Mouse (Mus musculus) lung, embryonic 15.5 days (tissue): ENCODE data around the gene Fam13a. TPM values are rescaled to one million over a fixed set of nuclear protein-coding genes. Genes with fewer than 3 reads are reported as not detected.
A peak's percentile ranks its signal among the peaks of the same experiment; 100 is the strongest.

Source experiments
- ATAC-seq: fragments of 200-750 bp; cut with Nextera tagmentation; 2 replicates; pipeline ENCODE4 v1.8.0; 2017; ENCODE audit warnings: moderate number of reproducible peaks, borderline replicate concordance; ENCODE audit not compliant: low FRiP score, low TSS enrichment; ENCODE audit errors: extremely low read depth
- H3K27ac ChIP-seq: fragments of 300-500 bp; sonication (generic); 2 replicates; pipeline ENCODE4 v1.5.1; 2015; ENCODE audit warnings: moderate library complexity, mild to moderate bottlenecking, inconsistent platforms
- H3K27me3 ChIP-seq: fragments of 300-500 bp; sonication (generic); 2 replicates; pipeline ENCODE4 v1.6.1; 2015; ENCODE audit warnings: inconsistent platforms
- H3K36me3 ChIP-seq: fragments of 300-500 bp; sonication (generic); 2 replicates; pipeline ENCODE4 v1.6.1; 2015; ENCODE audit warnings: inconsistent platforms
- H3K4me1 ChIP-seq: fragments of 300-500 bp; sonication (generic); 2 replicates; pipeline ENCODE4 v1.6.1; 2015; ENCODE audit warnings: inconsistent platforms
- H3K4me2 ChIP-seq: fragments of 300-500 bp; sonication (generic); 2 replicates; pipeline ENCODE4 v1.6.1; 2015; ENCODE audit warnings: inconsistent platforms, mild to moderate bottlenecking, moderate library complexity
- H3K4me3 ChIP-seq: fragments of 300-500 bp; sonication (generic); 2 replicates; pipeline ENCODE4 v1.5.1; 2015; ENCODE audit warnings: mild to moderate bottlenecking, inconsistent platforms
- H3K9ac ChIP-seq: fragments of 300-500 bp; sonication (generic); 2 replicates; pipeline ENCODE4 v1.6.1; 2015; ENCODE audit warnings: inconsistent platforms
- H3K9me3 ChIP-seq: fragments of 300-500 bp; sonication (generic); 2 replicates; pipeline ENCODE4 v1.6.1; 2016; ENCODE audit warnings: inconsistent platforms
- WGBS: fragments of 180-500 bp; shearing (Covaris S2); methylation state at CpG from one replicate; pipeline ENCODE4 v1.1.7; 2015; 5-methylcytosine and 5-hydroxymethylcytosine counted together
- polyA plus RNA-seq: library from polyadenylated mRNA; unstranded; fragments of >200 nt; fragmentation: Nextera tagmentation; extraction: Ambion mirVana; gene quantifications from 2 replicates; pipeline ENCODE4 v1.2.1, GENCODE M21; 2015

The Fam13a gene
- polyA plus RNA-seq, 1 experiment from 2014 or later, result 26.7 TPM

DNA sequence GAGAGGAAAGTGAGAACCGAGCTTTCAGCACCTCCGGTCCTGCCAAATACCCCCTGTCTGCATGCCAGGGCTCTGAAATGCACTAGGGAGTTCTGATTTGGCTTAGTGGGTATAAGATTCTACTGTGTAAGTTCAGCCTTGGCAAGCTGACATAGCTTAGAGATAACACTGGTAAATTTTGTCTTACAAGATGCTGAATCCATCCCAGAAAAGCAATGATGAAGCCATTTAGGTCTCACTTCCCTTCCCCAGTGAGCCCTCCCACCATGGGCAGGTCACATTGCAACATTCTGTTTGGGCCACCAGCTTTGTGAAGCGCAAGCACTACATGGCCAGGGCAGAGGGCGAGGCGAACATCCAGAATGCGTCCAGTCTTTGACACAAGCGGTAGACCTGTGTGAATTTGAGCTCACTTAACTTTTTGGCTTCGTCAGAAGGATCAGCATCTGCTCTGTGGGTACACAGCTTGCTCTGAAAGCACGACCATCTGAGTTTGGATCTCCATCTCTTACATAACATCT lies 94.4 kb downstream of the Fam13a start:
- H3K9ac ChIP-seq, result no peak overlapping the region
- no peak for ATAC-seq
- WGBS, result 76% methylated on average over 9 of the region's 9 CpGs
- no peaks in the 10 kb centered on the region for H3K36me3 ChIP-seq
- H3K27me3 ChIP-seq, result no peaks in the 10 kb centered on the region
- H3K9me3 ChIP-seq, result no peaks in the 10 kb centered on the region
- no peak overlapping the region for H3K4me2 ChIP-seq
- no peaks in the 10 kb centered on the region for H3K4me1 ChIP-seq
- H3K4me3 ChIP-seq, result no peak overlapping the region
- H3K27ac ChIP-seq, result no peak overlapping the region

DNA sequence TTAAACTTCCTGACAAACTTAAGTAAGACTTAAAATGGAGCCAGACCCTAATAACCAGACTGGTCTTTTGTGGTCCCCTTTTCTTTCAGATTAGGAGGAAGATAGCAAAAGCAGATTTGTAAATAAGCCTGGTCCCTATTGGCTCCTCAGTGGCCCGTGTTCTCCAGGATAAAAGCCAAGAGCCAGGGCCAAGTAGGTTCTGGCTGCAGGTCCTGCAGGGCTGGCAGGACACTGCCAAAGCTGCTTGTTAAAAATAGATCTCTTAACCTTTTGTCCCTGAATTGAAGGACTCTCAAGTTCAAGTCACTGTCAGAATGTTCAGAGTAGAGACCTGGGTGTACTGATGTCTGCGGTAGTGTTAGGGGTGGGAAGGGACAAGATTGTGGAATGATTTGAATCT lies 96.5 kb downstream of the Fam13a start:
- H3K9me3 ChIP-seq, result no peaks in the 10 kb centered on the region
- no peak overlapping the region for H3K27ac ChIP-seq
- 70% methylated on average over 2 of the region's 2 CpGs for WGBS
- ATAC-seq, result no peak
- H3K4me1 ChIP-seq, result no peaks in the 10 kb centered on the region
- no peak overlapping the region for H3K4me2 ChIP-seq
- H3K4me3 ChIP-seq, result no peak overlapping the region
- no peaks in the 10 kb centered on the region for H3K36me3 ChIP-seq
- no peak overlapping the region for H3K9ac ChIP-seq
- H3K27me3 ChIP-seq, result no peaks in the 10 kb centered on the region

DNA sequence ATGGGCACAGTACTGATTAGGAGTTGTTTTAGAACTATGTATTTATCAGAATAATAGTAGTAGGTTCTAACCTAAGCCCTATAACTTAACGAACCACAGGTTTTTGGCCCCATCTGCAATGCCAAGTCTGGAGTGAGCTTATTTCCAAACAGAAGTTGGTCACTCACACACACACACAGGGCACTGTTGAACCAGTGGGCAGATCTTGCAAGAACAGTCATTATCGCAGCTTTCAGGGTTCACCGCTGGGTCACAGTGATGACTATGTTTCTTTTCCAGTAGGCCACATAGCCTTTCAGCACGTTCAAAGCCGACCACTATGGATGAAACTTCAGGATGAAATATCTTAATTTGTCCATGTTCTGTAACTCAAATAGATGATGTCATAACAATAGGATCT lies 101.8 kb downstream of the Fam13a start:
- Histone ChIP-seq H3K9ac (no peak overlapping the region), H3K4me2 (no peak overlapping the region), H3K27me3 (no peaks in the 10 kb centered on the region), H3K27ac (no peak overlapping the region), H3K4me1 (no peaks in the 10 kb centered on the region), H3K4me3 (no peak overlapping the region), H3K9me3 (no peaks in the 10 kb centered on the region), H3K36me3 (no peaks in the 10 kb centered on the region)
- 78% methylated on average over 5 of the region's 5 CpGs for WGBS
- no peak for ATAC-seq

DNA sequence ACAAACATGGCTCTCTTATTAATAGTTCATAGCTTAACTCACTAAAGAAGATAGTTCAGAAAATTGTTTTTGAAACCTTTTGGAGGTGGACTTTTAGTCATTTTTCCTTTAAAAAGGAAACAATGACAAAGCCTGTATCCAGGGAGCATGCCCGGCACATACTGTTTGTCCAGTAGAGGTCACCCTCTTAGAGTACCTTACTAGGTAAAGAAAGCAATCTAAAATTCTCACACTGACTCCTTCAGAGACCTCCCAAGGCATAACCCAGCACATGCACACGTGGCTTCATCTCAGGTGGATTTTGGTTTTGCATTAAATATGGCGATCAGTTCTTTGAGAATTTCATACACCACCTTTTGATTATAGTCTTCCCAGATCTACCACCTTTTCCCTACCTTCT lies 102.7 kb downstream of the Fam13a start:
- Histone ChIP-seq H3K27ac (no peak overlapping the region), H3K27me3 (no peaks in the 10 kb centered on the region), H3K9me3 (no peaks in the 10 kb centered on the region), H3K4me1 (no peaks in the 10 kb centered on the region), H3K9ac (no peak overlapping the region), H3K4me2 (no peak overlapping the region), H3K36me3 (no peaks in the 10 kb centered on the region), H3K4me3 (no peak overlapping the region)
- WGBS, result 39% methylated on average over 3 of the region's 3 CpGs
- ATAC-seq, result no peak

DNA sequence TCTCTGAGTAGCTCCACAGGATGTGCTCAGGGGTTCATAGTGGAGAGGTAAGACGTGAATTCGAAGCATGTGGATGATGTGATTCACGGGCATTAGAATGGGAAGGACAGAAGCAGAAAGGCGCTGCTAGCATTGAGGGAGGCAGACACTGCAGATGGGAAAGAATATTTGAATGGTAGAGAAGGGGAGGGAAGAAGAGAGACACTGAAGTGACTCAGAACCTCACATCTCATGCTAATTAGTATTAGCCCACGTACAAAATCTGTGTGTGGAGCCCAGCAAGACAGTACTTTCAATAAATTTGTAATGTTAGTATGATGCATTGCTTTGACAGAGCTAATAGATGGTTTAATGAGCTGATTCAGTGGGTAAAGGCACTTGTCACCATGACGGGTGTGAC lies 103.6 kb downstream of the Fam13a start:
- H3K4me1 ChIP-seq, result no peaks in the 10 kb centered on the region
- H3K9ac ChIP-seq, result no peak overlapping the region
- H3K27me3 ChIP-seq, result no peaks in the 10 kb centered on the region
- H3K9me3 ChIP-seq, result no peaks in the 10 kb centered on the region
- no peaks in the 10 kb centered on the region for H3K36me3 ChIP-seq
- no peak overlapping the region for H3K27ac ChIP-seq
- 75% methylated on average over 6 of the region's 6 CpGs for WGBS
- ATAC-seq, result no peak
- H3K4me3 ChIP-seq, result no peak overlapping the region
- no peak overlapping the region for H3K4me2 ChIP-seq

DNA sequence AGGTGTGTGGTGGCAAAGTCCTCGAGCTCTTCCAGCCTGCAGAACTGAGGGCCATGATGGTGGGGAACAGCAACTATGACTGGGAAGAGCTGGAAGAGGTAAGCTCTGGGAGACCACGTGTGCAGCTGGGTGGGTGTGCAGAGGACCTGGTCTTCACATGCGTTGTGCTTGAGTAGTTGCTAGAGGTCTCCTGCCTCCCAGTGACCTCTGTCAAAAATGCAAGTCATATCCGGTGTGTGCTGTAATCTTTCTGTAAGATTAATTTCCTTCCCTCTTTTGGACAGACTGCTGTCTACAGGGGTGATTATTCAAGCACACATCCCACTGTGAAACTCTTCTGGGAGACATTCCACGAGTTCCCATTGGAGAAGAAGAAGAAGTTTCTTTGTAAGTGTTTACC lies 107.9 kb downstream of the Fam13a start:
- H3K9me3 ChIP-seq, result no peaks in the 10 kb centered on the region
- no peak overlapping the region for H3K27ac ChIP-seq
- 72% methylated on average over 5 of the region's 5 CpGs for WGBS
- H3K27me3 ChIP-seq, result no peaks in the 10 kb centered on the region
- ATAC-seq, result no peak
- H3K4me1 ChIP-seq, result no peaks in the 10 kb centered on the region
- H3K9ac ChIP-seq, result no peak overlapping the region
- H3K4me2 ChIP-seq, result no peak overlapping the region
- H3K4me3 ChIP-seq, result no peak overlapping the region
- no peaks in the 10 kb centered on the region for H3K36me3 ChIP-seq

DNA sequence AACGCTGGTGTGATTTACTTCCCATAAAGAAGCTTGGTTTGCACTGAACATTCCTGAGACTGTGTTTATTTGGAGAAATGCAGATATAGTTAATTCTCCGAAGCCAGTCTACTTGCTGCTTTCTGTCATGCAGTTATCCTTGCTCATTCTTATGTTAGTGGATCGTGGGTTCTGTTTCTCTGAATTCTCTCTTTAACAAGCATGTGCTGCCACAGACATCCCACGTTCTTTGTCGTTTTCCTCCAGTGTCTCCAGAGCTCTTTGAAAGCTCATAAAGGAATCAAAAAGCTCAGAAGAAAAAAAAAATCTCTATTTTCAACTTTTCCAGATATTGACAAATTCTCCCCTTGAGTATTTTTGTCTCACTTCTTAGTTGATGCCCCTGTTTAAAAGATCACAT lies 110.4 kb downstream of the Fam13a start:
- ATAC-seq, result no peak
- Histone ChIP-seq H3K9me3 (no peaks in the 10 kb centered on the region), H3K4me3 (no peak overlapping the region), H3K9ac (no peak overlapping the region), H3K4me1 (no peaks in the 10 kb centered on the region), H3K36me3 (no peaks in the 10 kb centered on the region), H3K4me2 (no peak overlapping the region), H3K27ac (peak overlapping the region; percentile 44; the same call in 1 of the 2 replicates), H3K27me3 (no peaks in the 10 kb centered on the region)
- WGBS, result 44% methylated on average over 5 of the region's 5 CpGs

DNA sequence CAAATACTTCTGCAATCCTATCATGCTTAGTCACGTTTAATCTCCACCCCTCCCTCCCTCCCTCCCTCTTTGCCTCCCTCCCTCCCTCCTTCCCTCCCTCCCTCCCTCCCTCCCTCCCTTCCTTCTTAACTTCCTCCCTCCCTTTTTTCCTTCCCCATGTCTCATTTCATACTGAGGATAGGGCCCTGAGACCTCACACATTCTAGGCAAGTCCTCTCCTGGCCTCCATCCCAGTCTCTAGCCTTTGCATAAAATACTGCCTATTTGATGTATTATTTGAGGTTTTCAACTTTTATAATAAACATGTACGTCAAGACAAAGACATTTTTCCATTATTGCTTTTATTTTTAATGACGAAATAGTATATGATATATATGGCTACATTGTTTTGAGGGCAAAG lies 110.8 kb downstream of the Fam13a start:
- Histone ChIP-seq H3K4me1 (no peaks in the 10 kb centered on the region), H3K36me3 (no peaks in the 10 kb centered on the region), H3K4me2 (no peak overlapping the region), H3K27me3 (no peaks in the 10 kb centered on the region), H3K4me3 (no peak overlapping the region), H3K9me3 (no peaks in the 10 kb centered on the region), H3K9ac (no peak overlapping the region), H3K27ac (peak overlapping the region; percentile 44; the same call in 1 of the 2 replicates)
- WGBS, result 40% methylated on average over 3 of the region's 3 CpGs
- ATAC-seq, result peak; percentile 85

DNA sequence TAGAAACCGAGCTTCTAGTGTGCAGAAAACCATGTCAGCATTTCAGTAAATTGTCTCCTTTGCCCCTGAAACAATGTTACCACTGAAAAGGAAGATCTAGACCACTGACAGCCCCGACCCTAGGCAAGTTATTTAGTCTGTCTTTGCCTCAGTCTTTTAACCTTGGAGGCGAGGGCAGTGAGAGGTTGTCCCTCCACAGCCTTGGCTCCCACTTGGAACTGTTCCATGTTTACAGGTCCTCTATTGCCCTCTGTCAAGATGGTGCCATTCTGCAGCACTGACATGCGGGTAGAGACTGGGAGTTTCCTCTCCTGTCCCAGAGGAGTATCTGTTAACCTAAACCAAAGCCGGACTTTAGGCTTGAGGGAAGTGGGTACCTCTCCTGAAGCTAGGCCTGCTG lies 111.5 kb downstream of the Fam13a start:
- H3K4me2 ChIP-seq, result no peak overlapping the region
- H3K4me3 ChIP-seq, result no peak overlapping the region
- no peak overlapping the region for H3K27ac ChIP-seq
- no peaks in the 10 kb centered on the region for H3K9me3 ChIP-seq
- H3K27me3 ChIP-seq, result no peaks in the 10 kb centered on the region
- H3K4me1 ChIP-seq, result no peaks in the 10 kb centered on the region
- WGBS, result 63% methylated on average over 5 of the region's 5 CpGs
- H3K9ac ChIP-seq, result no peak overlapping the region
- no peak for ATAC-seq
- H3K36me3 ChIP-seq, result no peaks in the 10 kb centered on the region

DNA sequence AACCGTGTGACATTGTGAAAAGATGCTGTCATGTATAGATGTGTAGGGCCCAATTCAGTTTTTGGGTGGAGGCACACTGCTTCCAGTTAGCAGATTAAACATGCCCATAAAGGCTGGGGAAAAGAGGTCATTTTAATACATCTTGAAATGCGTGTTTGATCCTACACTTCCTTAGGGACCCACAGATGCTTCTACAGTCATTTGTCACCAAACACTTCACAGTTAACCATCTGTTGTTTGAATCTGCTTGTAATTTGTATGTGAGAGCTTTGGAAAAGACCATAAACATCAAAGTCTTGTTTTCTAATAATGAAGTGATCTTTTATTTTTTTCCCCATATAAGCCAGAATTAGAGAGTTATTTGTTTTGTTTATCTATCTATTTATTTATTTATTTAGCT lies 116.6 kb downstream of the Fam13a start:
- no peak for ATAC-seq
- Histone ChIP-seq H3K9ac (no peak overlapping the region), H3K27me3 (no peaks in the 10 kb centered on the region), H3K27ac (no peak overlapping the region), H3K4me1 (no peaks in the 10 kb centered on the region), H3K36me3 (0 out of 2 replicates have a peak, but pooled peaks cover 10% of the 10 kb centered on the region), H3K9me3 (no peaks in the 10 kb centered on the region), H3K4me3 (no peak overlapping the region), H3K4me2 (no peak overlapping the region)
- 68% methylated on average over 2 of the region's 2 CpGs for WGBS

DNA sequence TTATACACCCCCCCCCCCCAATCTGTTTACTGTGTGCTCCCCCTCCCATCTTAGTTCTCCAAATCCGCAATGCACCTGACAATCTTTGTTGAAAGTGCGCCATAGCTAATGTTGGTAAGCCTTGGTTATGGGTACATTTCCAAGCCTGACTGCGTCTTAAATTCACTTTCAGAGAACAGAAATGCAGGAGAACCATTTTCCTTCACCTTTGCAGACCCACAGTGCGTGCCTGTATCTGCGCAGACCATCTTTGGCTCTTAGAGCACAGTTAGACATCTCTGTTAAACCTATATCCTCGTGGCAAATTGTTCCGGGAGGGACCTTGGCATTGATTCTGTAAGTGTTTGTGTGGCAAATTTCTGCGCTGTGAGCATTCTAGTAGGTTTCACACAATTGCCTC lies 117.0 kb downstream of the Fam13a start:
- H3K4me3 ChIP-seq, result no peak overlapping the region
- WGBS, result 74% methylated on average over 8 of the region's 8 CpGs

DNA sequence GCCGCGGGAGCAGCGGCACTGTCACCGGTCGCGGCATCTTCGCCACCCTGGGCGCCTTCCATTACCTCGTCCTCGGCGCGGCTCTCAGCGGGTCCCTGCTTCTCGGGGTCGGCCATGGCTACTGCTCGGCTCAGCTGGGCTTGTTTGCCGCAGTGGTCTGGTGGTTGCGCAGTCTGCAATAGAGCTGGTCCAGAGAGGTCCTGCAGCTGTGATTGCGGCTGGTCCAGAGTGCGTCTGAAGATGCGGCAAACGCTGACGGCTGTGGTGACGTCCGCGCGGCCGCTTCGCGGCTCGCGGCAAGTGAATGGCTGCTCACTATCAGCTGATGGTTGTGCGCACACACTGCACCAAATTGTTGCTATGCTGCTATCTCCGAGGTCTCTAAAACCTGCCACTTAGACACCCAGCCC lies 117.5 kb downstream of the Fam13a start, which contains the start of gene Nap1l5:
Nap1l5 (minus strand) TSS at position 225 of the 410 bp plus-strand sequence.
- peak within 1 kb of the TSS; percentile 42 for H3K4me3 ChIP-seq
- peak within 1 kb of the TSS; percentile 16 for H3K9ac ChIP-seq
- no peaks in the 10 kb centered on the region for H3K9me3 ChIP-seq
- peak within 1 kb of the TSS; percentile 83 for H3K4me2 ChIP-seq
- H3K27ac ChIP-seq, result no peak within 1 kb of the TSS
- WGBS, result 41% methylated on average over 34 of the region's 34 CpGs
- H3K4me1 ChIP-seq, result no peaks in the 10 kb centered on the region
- ATAC-seq, result peak; percentile 67
- H3K36me3 ChIP-seq, result 0 out of 2 replicates have a peak, but pooled peaks cover 10% of the 10 kb centered on the region
- no peaks in the 10 kb centered on the region for H3K27me3 ChIP-seq

More for the DNA sequence above, 117.0 kb downstream of the Fam13a start:
- ATAC-seq, result no peak
- Histone ChIP-seq H3K36me3 (0 out of 2 replicates have a peak, but pooled peaks cover 10% of the 10 kb centered on the region), H3K9me3 (no peaks in the 10 kb centered on the region), H3K27me3 (no peaks in the 10 kb centered on the region), H3K27ac (no peak overlapping the region), H3K4me2 (peak overlapping the region; percentile 83), H3K4me1 (no peaks in the 10 kb centered on the region), H3K9ac (no peak overlapping the region)

DNA sequence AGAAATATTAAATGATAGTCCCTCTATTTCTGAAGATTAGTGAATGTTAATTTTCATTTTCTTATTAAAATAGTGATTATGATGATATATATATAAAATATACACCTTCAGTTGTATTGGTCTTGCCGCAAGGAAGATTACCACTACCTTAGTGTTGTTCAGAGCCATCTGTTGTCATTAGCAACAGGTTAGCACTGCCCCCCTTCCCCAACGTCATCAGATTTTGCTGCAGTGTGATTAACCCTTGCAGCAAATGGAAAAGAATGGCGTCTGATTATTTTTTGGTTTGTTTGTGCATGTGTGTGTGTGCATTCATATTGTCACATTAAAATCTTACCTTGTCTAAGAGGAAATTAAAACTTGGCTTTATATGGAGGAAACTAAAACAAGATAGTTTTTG lies 119.8 kb downstream of the Fam13a start:
- Histone ChIP-seq H3K27ac (no peak overlapping the region), H3K9me3 (no peaks in the 10 kb centered on the region), H3K36me3 (0 out of 2 replicates have a peak, but pooled peaks cover 10% of the 10 kb centered on the region), H3K4me3 (no peak overlapping the region), H3K27me3 (no peaks in the 10 kb centered on the region), H3K4me2 (no peak overlapping the region), H3K9ac (no peak overlapping the region), H3K4me1 (no peaks in the 10 kb centered on the region)
- ATAC-seq, result no peak
- 69% methylated on average over 3 of the region's 3 CpGs for WGBS
